8 mouse cellular contexts compared by ENCODE assay signal in the genomic region with DNA sequence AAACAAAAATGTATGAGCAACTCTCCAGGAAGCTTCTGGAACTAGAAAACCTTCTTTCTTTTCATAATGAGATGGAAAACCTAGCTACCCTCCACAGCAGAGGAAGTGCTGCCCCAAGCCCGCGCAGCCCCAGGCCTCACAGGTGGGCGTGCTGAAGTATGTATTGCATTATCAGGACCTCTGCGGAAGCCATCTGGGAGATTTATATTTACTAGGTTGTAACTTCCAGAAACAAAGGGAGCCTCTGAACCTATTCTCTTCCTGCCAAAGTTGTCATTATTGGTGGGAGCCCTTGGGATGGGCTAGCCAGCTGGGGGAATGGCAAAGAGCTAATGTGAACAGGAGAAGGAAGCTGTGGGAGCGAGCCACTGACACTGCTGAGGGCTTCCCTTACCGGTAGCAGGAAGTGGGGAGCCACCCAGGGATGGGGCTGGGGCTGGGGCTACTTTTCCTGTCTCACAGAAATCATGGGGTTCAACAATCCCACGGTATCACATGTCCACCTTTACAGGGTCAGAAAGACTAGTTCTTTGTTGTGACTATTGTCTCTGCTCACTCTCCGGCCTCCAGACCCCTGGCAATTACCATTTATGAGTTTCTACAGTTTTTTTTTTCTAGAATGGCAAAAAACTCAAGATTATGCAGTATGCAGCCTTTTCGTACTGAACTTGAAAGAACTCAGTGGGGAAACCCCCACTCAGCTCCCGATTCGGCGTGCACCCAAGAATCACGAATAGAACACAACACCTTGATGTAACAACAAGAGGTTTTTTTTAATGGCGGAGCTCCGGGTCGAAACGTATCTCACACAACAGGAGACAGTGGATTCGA. TPM values are rescaled to one million over a fixed set of nuclear protein-coding genes. Genes with fewer than 3 reads are reported as not detected.
DNase-seq lines count a peak whose midpoint lies in the region; ATAC-seq and TF ChIP-seq lines count a peak whose summit lies in the region.
"Had no signal": no experiment of that assay in that cellular context is flagged by ENCODE, and none has a peak within 500 bp of the region (broad histone marks: within the 10 kb centered on the region; RNA-seq: fewer than 3 reads in every experiment).

No protein-coding gene starts in this region.

- no peak overlapping the region for H3K4me2 ChIP-seq in lung, postnatal 0 days (replicated peaks; ENCODE audit: low read depth, low read length)
- no peak overlapping the region for H3K4me2 ChIP-seq in embryonic facial prominence, embryonic 14.5 days (ENCODE audit: low read depth, low read length)
- no peak overlapping the region for H3K4me2 ChIP-seq in intestine, embryonic 15.5 days (replicated peaks)
- H3K4me2 ChIP-seq: limb, embryonic 15.5 days had no signal

- TF ChIP-seq POLR2A in lung, adult 2 months (IDR thresholded peaks at IDR 0.05; ENCODE audit: borderline replicate concordance, extremely low read depth, low read depth, low read length), result no peak

- no peak overlapping the region for H3K9ac ChIP-seq in lung, postnatal 0 days (replicated peaks; ENCODE audit: low read depth)
- H3K9ac ChIP-seq in embryonic facial prominence, embryonic 14.5 days (ENCODE audit: low read depth, low read length), result no peak overlapping the region
- no peak overlapping the region for H3K9ac ChIP-seq in intestine, embryonic 15.5 days
- H3K9ac ChIP-seq: limb, embryonic 15.5 days had no signal

- no peak for DNase-seq in lung, postnatal 0 days (ENCODE audit: low spot score)
- DNase-seq in lung, adult 2 months, result no peak
- DNase-seq in embryonic facial prominence, embryonic 14.5 days (ENCODE audit: low spot score), result no peak
- peak; percentile 46 for DNase-seq in thymus, postnatal 14 days
- DNase-seq in ovary, postnatal 36 days (ENCODE audit: low spot score), result no peak
- no peak for DNase-seq in embryo, embryonic 9.5 days (ENCODE audit: extremely low spot score)

- H3K4me3 ChIP-seq in lung, postnatal 0 days (ENCODE audit: low read depth, low read length), result no peak overlapping the region
- H3K4me3 ChIP-seq in lung, adult 2 months (replicated peaks; ENCODE audit: extremely low read depth, low read depth, low read length), result no peak overlapping the region
- no peak overlapping the region for H3K4me3 ChIP-seq in embryonic facial prominence, embryonic 14.5 days (ENCODE audit: low read depth, low read length)
- no peak overlapping the region for H3K4me3 ChIP-seq in intestine, embryonic 15.5 days (replicated peaks)
- H3K4me3 ChIP-seq: limb, embryonic 15.5 days had no signal

- TF ChIP-seq CTCF in lung, postnatal 0 days (IDR thresholded peaks at IDR 0.05), result no peak
- no peak for TF ChIP-seq CTCF in lung, adult 2 months (IDR thresholded peaks at IDR 0.05; ENCODE audit: insufficient read depth, low read length)

- 74% methylated on average over 18 of the region's 18 CpGs for WGBS in lung, postnatal 0 days
- 67% methylated on average over 18 of the region's 18 CpGs for WGBS in lung, adult 2 months
- 75% methylated on average over 18 of the region's 18 CpGs for WGBS in embryonic facial prominence, embryonic 14.5 days
- WGBS in intestine, embryonic 15.5 days, result 82% methylated on average over 18 of the region's 18 CpGs

- ATAC-seq in lung, postnatal 0 days, result 0 out of 2 replicates have a peak, but pooled peaks have one; percentile 27
- no peak; the same call in 1 of the 2 replicates for ATAC-seq in embryonic facial prominence, embryonic 14.5 days (ENCODE audit: low read depth)
- no peak for ATAC-seq in intestine, embryonic 15.5 days

- H3K4me1 ChIP-seq in lung, postnatal 0 days (ENCODE audit: insufficient read depth, low read depth, low read length), result peaks cover 23% of the 10 kb centered on the region
- peaks cover 21% of the 10 kb centered on the region for H3K4me1 ChIP-seq in lung, adult 2 months (ENCODE audit: control insufficient read depth, insufficient read depth, low read length)
- H3K4me1 ChIP-seq in embryonic facial prominence, embryonic 14.5 days (ENCODE audit: control insufficient read depth, insufficient read depth, low read length), result peaks cover 24% of the 10 kb centered on the region
- H3K4me1 ChIP-seq in intestine, embryonic 15.5 days (replicated peaks), result peaks cover 28% of the 10 kb centered on the region

- peak overlapping the region; percentile 49 for H3K27ac ChIP-seq in lung, postnatal 0 days (ENCODE audit: low read length)
- H3K27ac ChIP-seq in embryonic facial prominence, embryonic 14.5 days (replicated peaks; ENCODE audit: low read depth, low read length), result peak overlapping the region; percentile 13
- H3K27ac ChIP-seq in intestine, embryonic 15.5 days, result 0 out of 2 replicates have a peak overlapping the region, but pooled peaks have one; percentile 17

- H3K9me3 ChIP-seq in lung, postnatal 0 days (ENCODE audit: low read length), result no peaks in the 10 kb centered on the region
- H3K9me3 ChIP-seq in embryonic facial prominence, embryonic 14.5 days (ENCODE audit: control insufficient read depth, low read length), result no peaks in the 10 kb centered on the region
- H3K9me3 ChIP-seq in intestine, embryonic 15.5 days, result no peaks in the 10 kb centered on the region
- H3K9me3 ChIP-seq: limb, embryonic 15.5 days had no signal

- TF ChIP-seq EP300 in lung, postnatal 0 days (IDR thresholded peaks at IDR 0.05), result peak; percentile 5; the same call in 1 of the 2 replicates

- no peaks in the 10 kb centered on the region for H3K27me3 ChIP-seq in lung, postnatal 0 days (replicated peaks; ENCODE audit: insufficient read depth, low read length)
- H3K27me3 ChIP-seq in embryonic facial prominence, embryonic 14.5 days (replicated peaks; ENCODE audit: control insufficient read depth, insufficient read depth, low read length), result no peaks in the 10 kb centered on the region
- no peaks in the 10 kb centered on the region for H3K27me3 ChIP-seq in intestine, embryonic 15.5 days (replicated peaks)
- H3K27me3 ChIP-seq: limb, embryonic 15.5 days had no signal

- no peaks in the 10 kb centered on the region for H3K36me3 ChIP-seq in lung, postnatal 0 days (ENCODE audit: insufficient read depth, low read length)
- H3K36me3 ChIP-seq in embryonic facial prominence, embryonic 14.5 days (ENCODE audit: control insufficient read depth, insufficient read depth, low read length), result no peaks in the 10 kb centered on the region
- no peaks in the 10 kb centered on the region for H3K36me3 ChIP-seq in intestine, embryonic 15.5 days
- H3K36me3 ChIP-seq: limb, embryonic 15.5 days had no signal

RNA-seq across cellular contexts. Expression of gene Elmo1, which starts 44.2 kb away (rescaled TPM):
- 20.8 and 21.9 TPM in 2 replicates for polyA plus RNA-seq in lung, postnatal 0 days (2015; fragmentation: Nextera tagmentation; extraction: Ambion mirVana)
- 24.2 and 28.3 TPM in 2 replicates for polyA plus RNA-seq in lung, adult 2 months (2012; rRNA removed)
- polyA plus RNA-seq in embryonic facial prominence, embryonic 14.5 days (2014; fragmentation: Nextera tagmentation; extraction: Ambion mirVana), result 16.6 and 21.4 TPM in 2 replicates
- 14.9 and 15.0 TPM in 2 replicates for polyA plus RNA-seq in intestine, embryonic 15.5 days (2015; fragmentation: Nextera tagmentation; extraction: Ambion mirVana)
